Mouse (Mus musculus): ENCODE measurements around the gene Tssk6.

The Tssk6 gene

DNA sequence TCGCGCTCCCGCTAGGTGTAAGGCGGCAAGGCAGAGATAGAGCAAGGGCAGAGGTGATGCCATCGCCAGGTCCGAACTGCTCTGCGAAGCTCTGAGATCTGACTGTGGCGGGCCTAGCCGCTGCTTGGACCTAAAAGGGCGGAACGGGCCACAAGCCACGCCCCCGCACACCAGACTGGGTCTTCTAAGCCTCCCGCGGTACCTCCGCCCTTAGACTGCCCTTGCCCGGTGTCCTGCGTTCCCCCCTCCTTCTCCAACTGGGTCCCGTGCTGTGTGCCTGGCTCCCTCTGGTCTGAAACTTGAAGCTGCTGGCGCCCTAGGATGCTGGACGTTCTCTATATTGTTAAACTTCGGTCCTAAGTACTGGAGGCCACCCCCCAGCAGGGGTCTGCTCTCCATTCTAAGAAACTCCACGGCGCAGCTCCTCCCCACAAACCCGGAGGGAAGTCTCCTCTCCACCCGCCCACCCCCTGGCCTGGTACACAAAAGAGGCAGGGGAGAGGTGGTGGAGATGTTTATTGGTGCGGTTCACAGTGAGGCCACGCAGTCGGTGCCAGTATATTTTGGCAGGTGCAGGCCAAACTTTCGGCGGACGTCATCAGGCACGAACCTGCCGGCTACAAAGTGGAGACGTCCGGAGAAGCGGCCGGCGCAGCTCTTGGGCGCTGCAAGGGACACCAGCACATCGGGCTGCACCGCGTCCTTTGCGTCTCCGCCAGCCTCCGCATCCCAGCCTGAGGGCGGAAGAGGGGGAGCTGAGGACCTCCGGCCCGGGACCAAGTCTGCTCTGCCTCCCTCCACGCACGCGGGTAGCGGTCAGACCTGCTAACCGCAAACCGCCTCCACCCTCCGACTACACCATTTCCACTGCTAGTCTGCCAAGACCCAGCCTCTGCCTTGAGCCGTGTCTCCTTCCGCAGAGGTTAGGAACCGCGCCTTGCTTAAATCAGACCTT is 14.4 kb upstream of the Tssk6 start, which contains the start of gene Cilp2:
Gene Cilp2 (minus strand): TSS at position 399 of the 955 bp plus-strand sequence.
- peak; percentile 50 for DNase-seq

DNA sequence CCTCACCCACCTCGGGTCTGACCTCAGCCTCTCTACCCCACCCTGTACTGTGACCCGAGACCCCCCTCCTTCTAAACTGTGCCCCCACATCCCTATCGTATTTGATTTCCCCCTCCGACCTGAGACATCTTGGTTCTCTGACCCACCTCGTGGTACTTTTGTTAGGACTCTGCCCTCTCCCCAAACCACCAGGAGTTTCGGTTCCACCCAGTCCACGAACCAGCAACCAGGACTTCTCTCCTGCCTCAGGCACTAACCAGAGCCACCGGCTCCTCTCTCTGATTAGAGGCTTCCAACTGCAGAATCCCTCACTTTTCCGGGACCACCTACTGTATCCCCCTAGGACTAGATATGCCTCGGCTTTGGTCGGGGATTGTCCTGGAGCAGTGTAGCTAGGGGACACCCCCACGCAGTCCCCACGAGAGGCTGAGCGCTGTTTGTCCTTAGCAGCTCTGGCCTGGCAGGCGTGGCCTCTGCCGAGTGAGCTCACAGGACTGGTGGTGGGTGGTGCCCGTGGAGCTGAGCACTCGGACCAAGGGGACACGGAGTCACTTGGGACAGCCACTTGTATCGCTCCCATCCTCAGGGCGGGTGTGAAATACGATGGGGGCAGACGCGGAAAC is 13.6 kb upstream of the Tssk6 start:
- no peak for DNase-seq

DNA sequence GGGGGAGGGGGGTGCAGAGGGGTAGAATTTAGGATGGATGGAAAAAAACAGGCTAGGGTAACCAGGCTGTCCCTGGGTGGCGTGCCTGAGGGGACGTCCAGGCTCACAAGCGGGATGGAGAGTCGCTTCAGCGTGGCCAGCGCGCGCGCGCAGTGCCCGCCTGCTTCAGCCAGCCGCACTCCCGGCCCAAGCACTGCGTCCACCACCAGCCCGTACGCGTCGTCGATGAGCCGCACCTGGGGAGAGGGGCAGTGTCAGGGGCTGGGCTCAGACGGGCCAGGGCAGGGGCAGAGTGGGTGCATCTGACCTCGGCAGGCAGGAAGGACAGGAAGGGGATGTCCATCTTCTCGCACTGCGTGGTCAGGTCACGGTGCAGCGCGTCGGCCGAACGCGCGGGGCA is 13.1 kb upstream of the Tssk6 start:
- peak; percentile 41 for DNase-seq

DNA sequence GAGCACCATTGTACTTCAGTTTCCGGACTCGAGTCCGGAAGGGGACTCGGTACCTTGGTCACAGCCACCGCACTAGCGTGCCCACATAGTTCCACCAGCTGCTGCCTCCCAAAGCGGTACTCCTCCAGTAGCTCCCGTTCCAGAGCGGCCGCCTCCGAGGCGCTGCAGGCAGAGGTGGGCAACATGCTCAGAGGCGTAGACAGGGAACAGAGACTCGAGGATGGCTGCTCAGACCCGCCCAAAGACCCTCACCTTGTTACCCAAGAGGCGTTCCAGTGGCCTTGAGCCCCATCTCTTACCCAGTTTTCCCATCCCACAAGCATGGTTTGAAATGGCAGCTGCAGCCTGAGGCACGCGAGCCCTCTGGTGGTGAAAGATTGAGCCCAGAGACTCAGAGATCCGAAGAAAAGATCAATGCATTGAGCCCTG is 11.2 kb upstream of the Tssk6 start:
- peak; percentile 77 for DNase-seq

GRCm38 (mm10) chr8:69893863-69894262 is 8.1 kb upstream of the Tssk6 start:
- peak; percentile 86 for DNase-seq

DNA sequence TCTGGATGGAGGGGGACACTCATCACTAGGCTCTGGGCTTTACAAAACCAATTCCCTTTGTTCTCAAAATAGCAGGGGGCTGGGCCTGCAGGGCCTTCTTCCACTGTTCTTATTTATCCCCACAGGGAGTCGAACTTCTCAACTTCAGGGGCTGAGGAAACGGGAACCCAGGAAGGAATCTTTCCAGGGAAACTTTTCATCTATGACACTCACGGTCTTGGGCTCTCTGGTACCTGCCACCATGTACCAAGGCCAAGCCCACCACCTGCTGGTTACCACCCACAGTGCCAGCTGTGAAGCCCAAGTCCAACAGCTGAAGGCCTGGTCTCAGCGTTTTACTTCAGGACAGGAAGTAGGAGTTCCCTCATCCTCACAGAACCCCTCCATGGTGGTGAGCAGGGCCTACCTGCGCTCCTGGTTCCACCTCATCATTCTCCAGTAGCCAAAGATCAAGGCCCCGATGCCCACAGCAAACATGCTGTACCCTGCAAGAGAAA is 7.1 kb upstream of the Tssk6 start:
- no peak for DNase-seq

- no peak for DNase-seq
These were observed 6.1 kb upstream of the Tssk6 start for GRCm38 (mm10) chr8:69895772-69896451.

DNA sequence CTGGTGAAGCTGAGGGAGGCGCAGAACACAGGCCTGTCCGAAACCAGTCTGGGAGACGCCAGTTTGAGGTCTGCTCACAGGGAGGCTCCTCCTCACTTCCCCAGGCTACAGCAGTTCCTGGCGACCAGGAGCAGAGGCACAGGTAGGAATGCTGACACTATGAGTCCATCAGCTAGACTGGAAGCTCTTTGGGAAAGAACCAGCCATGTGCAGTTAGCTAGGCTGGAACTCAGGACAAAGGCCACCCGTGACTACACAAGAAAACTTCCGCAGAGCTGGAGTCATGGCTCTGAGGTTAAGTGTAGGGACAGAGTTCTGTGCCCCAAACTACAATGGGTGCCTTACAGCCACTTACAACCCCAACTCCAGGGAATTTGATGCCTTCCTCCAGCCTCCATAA is 4.1 kb upstream of the Tssk6 start:
- DNase-seq, result no peak

DNA sequence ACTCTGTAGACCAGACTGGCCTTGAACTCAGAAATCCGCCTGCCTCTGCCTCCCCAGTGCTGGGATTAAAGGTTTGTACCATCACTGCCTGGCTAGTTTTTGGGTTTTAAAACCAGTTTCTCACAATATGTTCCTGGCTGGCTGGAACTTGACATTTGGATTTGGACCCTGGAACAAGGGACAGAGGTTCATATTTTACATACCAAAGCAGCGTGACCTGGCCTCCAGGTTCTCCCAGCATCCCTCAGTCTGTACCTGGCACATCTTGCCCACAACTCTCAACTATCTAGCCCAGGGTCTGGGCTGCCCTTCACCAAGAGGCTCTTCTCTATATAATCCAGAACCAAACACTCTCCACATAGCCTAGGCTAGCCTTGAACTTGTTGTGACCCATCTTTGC is 2.1 kb upstream of the Tssk6 start:
- DNase-seq, result no peak

DNA sequence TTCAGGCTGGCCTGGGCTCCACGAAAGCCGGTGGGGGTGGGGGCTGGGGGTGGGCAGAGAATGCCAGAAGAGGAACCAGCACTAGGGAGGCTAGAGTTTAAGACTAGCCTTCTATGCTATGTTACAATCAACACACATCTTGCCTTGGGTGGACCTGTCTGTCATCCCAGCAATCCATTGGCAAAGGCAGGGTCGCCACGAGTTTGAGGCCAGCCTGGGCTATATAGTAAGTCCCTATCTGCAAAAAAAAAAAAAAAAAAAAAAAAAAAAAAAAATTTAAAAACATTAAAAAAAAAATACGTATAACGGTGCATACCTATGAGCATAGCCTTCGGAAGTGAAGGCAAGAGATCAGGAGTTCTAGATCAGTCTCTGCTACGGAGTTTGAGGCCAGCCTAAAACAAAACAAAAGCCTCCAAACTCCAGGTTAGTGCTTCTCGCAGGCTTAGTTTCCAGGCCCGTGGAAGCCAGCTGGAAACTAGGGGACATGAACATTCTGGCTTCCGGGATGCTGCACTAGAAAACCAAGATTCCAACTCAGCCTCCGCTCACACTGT is 1.0 kb upstream of the Tssk6 start:
- DNase-seq, result peak; percentile 18

- DNase-seq, result peak; percentile 96
These were observed 361 bp upstream of the Tssk6 start for GRCm38 (mm10) chr8:69901484-69902162.

DNA sequence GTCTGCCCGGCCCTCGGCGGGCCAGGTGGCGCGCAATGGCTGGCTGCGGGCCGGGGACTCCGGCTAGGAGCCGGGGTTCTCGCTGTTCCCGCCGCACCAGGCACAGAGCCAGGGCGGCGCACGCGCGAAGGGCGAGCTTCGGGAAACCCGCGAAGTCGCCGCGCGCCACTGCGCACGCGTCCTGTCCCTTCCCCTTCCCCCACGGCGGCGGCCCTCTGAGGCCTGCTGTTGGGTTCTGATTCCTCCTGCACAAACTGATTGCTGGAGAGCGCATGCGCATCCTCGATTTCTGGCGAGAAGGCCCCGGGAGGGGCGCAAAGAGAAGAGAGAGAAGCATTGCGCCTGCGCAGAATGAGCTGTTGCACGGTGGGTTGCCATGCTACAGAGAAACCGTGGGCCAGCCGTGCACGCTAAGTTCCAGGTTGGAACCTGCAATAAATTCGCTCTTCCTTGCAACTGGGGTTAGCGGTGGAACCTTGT is 1.1 kb downstream of the Tssk6 start:
- DNase-seq, result peak; percentile 100

GRCm38 (mm10) chr8:69904096-69904495 is 2.1 kb downstream of the Tssk6 start:
- DNase-seq, result no peak

- no peak for DNase-seq
These were observed 4.3 kb downstream of the Tssk6 start for GRCm38 (mm10) chr8:69906260-69906659.

DNA sequence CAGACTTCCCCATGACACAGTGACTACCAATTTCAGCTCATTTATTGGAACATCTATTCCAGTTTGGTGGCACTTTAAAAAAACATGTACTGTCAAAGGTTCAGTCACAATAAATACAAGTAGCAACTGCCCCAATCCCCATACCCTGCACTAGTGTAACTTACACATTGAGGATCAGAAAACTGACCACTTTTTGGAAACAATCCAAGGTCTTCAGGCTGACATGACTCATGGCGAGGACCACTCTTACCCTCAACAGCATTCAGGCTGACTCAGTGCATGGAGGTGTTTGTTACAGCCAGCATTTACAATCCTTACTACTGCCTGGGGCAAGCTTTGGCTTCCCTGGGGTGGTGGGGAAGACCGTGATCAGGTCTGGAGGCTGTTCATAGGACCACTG is 5.1 kb downstream of the Tssk6 start:
- DNase-seq, result no peak

DNA sequence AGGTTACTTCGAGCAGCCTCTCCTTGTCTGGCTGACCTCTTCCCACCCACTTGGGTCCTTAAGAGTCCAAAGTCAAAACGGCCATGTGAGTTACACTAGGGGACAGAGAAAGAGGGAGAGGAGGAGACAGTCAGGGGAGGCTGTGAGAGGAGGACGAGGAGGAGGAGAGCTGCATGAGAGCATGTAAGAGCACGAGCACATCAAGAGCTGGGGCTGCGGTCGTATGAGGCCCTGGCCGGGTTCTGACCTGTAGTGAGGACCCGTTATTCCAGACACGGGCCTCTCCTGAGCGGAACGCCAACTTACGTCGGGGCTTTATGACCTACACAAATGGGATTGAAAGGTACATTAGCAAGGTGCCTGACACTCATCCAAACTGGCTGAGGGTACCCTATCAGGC is 9.9 kb downstream of the Tssk6 start:
- no peak for DNase-seq

DNA sequence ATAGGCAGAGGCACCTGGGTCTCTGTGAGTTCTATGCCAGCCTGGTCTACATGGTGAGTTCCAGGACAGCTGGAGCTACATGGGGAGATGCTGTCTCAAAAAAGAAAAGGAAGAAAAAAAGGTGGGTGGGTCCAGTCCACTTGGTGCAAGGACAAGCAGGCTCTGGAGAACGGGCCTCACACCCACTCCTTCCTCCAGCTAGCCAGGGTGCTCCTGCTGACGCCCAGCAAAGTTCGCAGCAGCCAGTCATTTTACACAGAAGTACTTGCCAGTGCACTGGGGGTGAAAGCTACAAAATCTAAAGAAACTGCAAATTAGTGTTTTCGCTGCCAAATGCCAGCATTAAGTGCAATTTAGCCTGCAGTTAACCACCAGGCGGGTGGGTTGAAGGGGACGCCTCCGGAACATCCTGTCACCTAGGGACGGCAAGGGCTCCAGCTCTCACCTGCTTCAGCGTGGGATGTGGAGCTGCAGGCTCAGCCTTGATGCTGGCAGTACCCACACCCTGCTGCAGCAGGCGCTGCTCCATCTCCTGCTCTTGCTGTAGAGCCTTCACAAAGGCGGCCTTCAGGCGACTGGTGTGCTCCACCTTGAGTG is 10.6 kb downstream of the Tssk6 start:
- no peak for DNase-seq

DNA sequence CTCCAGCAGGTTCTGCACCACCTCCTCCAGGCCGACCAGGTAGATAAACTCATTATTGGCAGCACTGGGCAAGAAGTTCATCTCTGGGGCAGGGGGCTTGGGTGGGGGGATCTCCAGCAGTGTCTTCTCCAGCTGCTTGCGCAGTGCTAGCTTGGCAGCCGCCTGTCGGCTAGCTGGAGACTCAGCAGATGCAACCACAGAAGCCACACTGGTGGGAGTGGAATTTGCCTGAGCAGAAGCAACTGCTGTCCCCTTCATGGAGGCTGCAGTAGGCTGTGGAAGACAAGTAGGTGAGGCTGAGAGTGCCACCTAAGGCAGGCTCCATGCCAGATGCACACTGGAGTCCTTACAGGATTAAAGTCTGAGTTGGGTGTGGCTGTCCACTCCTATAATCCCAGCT is 12.5 kb downstream of the Tssk6 start:
- DNase-seq, result no peak

DNA sequence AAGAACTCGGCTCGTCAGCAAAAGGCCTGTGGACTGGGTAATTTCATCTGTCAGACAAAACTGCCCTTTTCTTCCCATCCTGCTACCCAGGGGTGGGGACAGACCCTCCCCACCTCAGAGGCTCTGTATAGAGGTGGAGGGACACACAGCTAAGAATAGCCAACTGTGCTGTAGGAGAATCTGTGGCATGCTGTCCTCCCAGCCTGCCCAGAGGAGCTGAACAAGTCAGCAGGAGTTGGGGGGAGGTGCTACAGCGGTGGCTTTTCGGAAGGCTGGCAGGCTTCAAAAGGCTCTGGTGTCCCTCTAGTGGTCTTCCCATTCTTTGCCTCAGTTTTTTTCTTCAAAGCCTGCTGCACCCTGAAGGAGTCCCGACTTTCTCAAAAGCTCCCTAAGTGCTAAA is 13.8 kb downstream of the Tssk6 start:
- peak; percentile 43 for DNase-seq

DNA sequence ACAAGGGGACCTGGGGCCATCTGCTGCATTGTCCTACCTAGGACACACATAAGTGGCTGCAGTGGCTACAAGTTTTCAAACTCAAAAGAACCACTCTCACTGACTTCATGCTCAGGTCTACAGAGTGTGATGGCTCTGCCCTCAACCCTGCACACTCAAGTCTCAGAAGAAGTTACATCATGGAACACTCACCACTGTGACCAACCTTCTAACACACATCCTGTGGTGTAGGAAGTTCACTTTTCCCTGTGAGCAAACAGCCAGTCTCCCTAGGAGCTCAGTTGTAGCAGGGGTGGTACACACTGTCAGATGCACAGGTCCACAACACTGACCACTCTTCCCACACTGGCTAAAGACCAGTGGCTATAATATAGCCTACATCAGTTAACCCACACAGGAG is 16.5 kb downstream of the Tssk6 start:
- no peak for DNase-seq

- DNase-seq, result peak; percentile 84
These were observed 17.0 kb downstream of the Tssk6 start for GRCm38 (mm10) chr8:69919010-69919409.
